Mouse (Mus musculus) CH12F3 (cell line): Measurements from ENCODE around the gene Sez6l.

ENCODE experiments used
- in situ Hi-C: fragments of 300-500 bp; cut with MboI; formaldehyde crosslinking; loops from 2 replicates; pipeline ENCODE4 v1.14.3; 2020; ENCODE audit warnings: low sequenced_read_pairs

Sez6l gene

GRCm38 (mm10) chr5:112534146-112534545 is 42.8 kb downstream of the Sez6l start:
- in situ Hi-C loops = no loop called here

GRCm38 (mm10) chr5:112533312-112534075 is 43.5 kb downstream of the Sez6l start:
- in situ Hi-C loops = no loop called here

GRCm38 (mm10) chr5:112532894-112533293 is 44.1 kb downstream of the Sez6l start:
- in situ Hi-C loops = no loop called here

- in situ Hi-C loops = no loop called here
These were observed 44.8 kb downstream of the Sez6l start for GRCm38 (mm10) chr5:112532210-112532609.

GRCm38 (mm10) chr5:112531111-112531510 is 45.9 kb downstream of the Sez6l start:
- in situ Hi-C loops = no loop called here

GRCm38 (mm10) chr5:112526936-112527335 is 50.0 kb downstream of the Sez6l start:
- in situ Hi-C loops = no loop called here

- in situ Hi-C loops = no loop called here
These were observed 50.5 kb downstream of the Sez6l start for GRCm38 (mm10) chr5:112526435-112526834.

GRCm38 (mm10) chr5:112525980-112526379 is 51.0 kb downstream of the Sez6l start:
- in situ Hi-C loops = no loop called here

GRCm38 (mm10) chr5:112525271-112525670 is 51.7 kb downstream of the Sez6l start:
- in situ Hi-C loops = no loop called here

GRCm38 (mm10) chr5:112523796-112524195 is 53.2 kb downstream of the Sez6l start:
- in situ Hi-C loops = no loop called here

GRCm38 (mm10) chr5:112523331-112523730 is 53.7 kb downstream of the Sez6l start:
- in situ Hi-C loops = no loop called here

GRCm38 (mm10) chr5:112521703-112522527 is 55.1 kb downstream of the Sez6l start:
- in situ Hi-C loops = no loop called here

- in situ Hi-C loops = no loop called here
These were observed 55.9 kb downstream of the Sez6l start for GRCm38 (mm10) chr5:112520826-112521702.

- in situ Hi-C loops = no loop called here
These were observed 58.2 kb downstream of the Sez6l start for GRCm38 (mm10) chr5:112518773-112519172.

- in situ Hi-C loops = no loop called here
These were observed 59.5 kb downstream of the Sez6l start for GRCm38 (mm10) chr5:112517454-112517853.

GRCm38 (mm10) chr5:112516527-112516926 is 60.5 kb downstream of the Sez6l start:
- in situ Hi-C loops = no loop called here

- in situ Hi-C loops = no loop called here
These were observed 66.6 kb downstream of the Sez6l start for GRCm38 (mm10) chr5:112510351-112510750.

- in situ Hi-C loops = no loop called here
These were observed 67.1 kb downstream of the Sez6l start for GRCm38 (mm10) chr5:112509916-112510315.

GRCm38 (mm10) chr5:112505595-112505994 is 71.4 kb downstream of the Sez6l start:
- in situ Hi-C loops = no loop called here

GRCm38 (mm10) chr5:112501384-112501783 is 75.6 kb downstream of the Sez6l start:
- in situ Hi-C loops = no loop called here
